Mouse (Mus musculus) intestine, postnatal 0 days (tissue): ENCODE results near the gene Sfrp4. TPM values are rescaled to one million over a fixed set of nuclear protein-coding genes. Genes with fewer than 3 reads are reported as not detected.

Experiments
- ATAC-seq: fragments of 200-750 bp; cut with Nextera tagmentation; 2 replicates; pipeline ENCODE4 v1.8.0; 2017; ENCODE audit warnings: mild to moderate bottlenecking, moderate TSS enrichment, moderate library complexity
- H3K27ac ChIP-seq: fragments of 300-500 bp; sonication (generic); 2 replicates; pipeline ENCODE4 v1.5.1; 2014; ENCODE audit warnings: mild to moderate bottlenecking, low read depth, low read length, moderate library complexity
- H3K27me3 ChIP-seq: fragments of 300-500 bp; sonication (generic); replicated peaks from 2 replicates; pipeline ENCODE4 v1.6.1; 2014; ENCODE audit warnings: low read length, mixed read lengths; ENCODE audit not compliant: control insufficient read depth, insufficient read depth
- H3K36me3 ChIP-seq: fragments of 300-500 bp; sonication (generic); 2 replicates; pipeline ENCODE4 v1.6.1; 2014; ENCODE audit warnings: mild to moderate bottlenecking, moderate library complexity; ENCODE audit not compliant: control insufficient read depth, insufficient read depth
- H3K4me1 ChIP-seq: fragments of 300-500 bp; sonication (generic); replicated peaks from 2 replicates; pipeline ENCODE4 v1.6.1; 2014; ENCODE audit warnings: antibody characterized with exemption, low read length, mixed read lengths; ENCODE audit not compliant: control insufficient read depth, insufficient read depth
- H3K4me2 ChIP-seq: fragments of 300-500 bp; sonication (generic); replicated peaks from 2 replicates; pipeline ENCODE4 v1.6.1; 2014; ENCODE audit warnings: low read depth, mild to moderate bottlenecking, moderate library complexity
- H3K4me3 ChIP-seq: fragments of 300-500 bp; sonication (generic); 2 replicates; pipeline ENCODE4 v1.5.1; 2014; ENCODE audit warnings: low read depth, low read length
- H3K9ac ChIP-seq: fragments of 300-500 bp; sonication (generic); 2 replicates; pipeline ENCODE4 v1.6.1; 2014; ENCODE audit warnings: mild to moderate bottlenecking, low read depth, low read length
- H3K9me3 ChIP-seq: fragments of 300-500 bp; sonication (generic); 2 replicates; pipeline ENCODE4 v1.6.1; 2016; ENCODE audit warnings: mixed run types; ENCODE audit not compliant: control insufficient read depth
- CTCF ChIP-seq: sonication (generic); IDR thresholded peaks from 2 replicates; pipeline ENCODE4 v1.5.1; 2016; ENCODE audit warnings: low read depth, mild to moderate bottlenecking, control low read depth, antibody characterized with exemption, moderate library complexity
- WGBS: fragments of 180-500 bp; shearing (Covaris S2); extraction: QIAGEN DNeasy Blood & Tissue Kit; methylation state at CpG from one replicate; pipeline ENCODE4 v1.1.7; 2014; 5-methylcytosine and 5-hydroxymethylcytosine counted together
- polyA plus RNA-seq: library from polyadenylated mRNA; unstranded; fragments of >200 nt; fragmentation: Nextera tagmentation; extraction: Ambion mirVana; gene quantifications from 2 replicates; pipeline ENCODE4 v1.2.1, GENCODE M21; 2015

Gene Sfrp4
- polyA plus RNA-seq, 1 experiment from 2014 or later, result 0.30 TPM

DNA sequence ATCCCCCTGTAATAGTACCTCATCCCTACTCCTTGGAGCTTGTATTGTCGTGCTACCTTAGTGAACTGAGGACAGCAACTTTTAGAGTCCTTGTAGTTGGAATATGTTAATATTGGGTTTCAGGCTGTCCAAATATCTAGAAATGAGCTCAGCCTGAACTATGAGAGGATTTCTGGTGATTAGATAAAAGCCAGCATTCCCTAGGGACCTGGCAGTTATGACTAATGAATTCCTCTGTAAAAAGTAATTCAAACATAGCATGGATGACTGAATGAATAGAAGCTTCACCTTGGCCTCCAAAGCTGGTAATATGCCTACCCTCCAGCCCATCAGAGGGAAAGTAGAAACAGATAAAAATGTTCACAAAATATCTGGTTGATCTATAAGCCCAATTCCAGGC lies 3.6 kb downstream of the Sfrp4 start:
- no peak for ATAC-seq
- Histone ChIP-seq H3K27ac (no peak overlapping the region), H3K4me3 (no peak overlapping the region), H3K4me2 (no peak overlapping the region), H3K9ac (no peak overlapping the region), H3K27me3 (peaks cover 17% of the 10 kb centered on the region), H3K36me3 (no peaks in the 10 kb centered on the region), H3K9me3 (no peaks in the 10 kb centered on the region), H3K4me1 (peaks cover 7% of the 10 kb centered on the region; the same call in 1 of the 2 replicates)
- TF ChIP-seq CTCF, result no peak
- WGBS, result 79% methylated on average over 1 of the region's 1 CpGs

DNA sequence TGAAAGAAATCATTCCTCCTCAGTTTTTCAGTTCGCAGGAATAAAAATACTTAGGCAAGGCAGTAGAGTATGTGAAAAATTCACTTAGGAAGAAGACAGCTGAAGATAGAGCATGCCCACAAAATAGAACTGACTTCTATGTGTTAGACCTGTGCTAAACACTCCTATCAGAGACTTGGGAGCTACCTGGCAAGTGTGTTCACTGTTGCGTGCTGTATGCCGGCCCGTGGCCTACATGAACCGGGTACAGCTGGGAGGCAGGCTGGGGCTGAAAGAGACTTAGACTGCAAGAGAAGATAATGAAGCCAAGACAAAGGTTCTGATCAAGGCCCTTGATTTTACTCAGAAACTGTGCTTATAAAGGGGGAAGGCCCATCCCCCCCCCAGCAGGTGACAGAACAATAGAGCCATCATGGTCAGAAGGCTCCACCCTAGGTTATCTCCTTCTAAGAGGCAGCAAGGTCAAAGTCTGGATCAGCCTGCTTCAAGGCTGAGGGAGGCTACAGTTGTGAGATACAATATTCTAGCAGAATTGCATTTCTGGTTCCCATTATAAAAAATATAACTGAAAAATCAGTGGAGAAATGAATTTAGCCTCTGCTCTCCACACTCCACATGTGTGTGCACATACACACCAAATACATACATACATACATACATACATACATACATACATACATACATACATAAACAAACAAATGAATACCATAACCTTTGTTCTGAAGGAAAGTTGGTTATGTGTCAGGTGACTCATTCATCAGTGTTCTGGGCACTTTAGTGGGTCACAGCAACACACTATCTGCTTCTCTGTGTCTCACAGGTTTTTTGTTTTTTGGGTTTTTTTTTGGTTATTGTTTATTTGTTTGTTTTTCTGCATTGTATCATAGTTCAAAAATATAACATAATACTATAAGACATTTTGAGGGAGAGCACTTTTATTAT lies 8.1 kb downstream of the Sfrp4 start:
- Histone ChIP-seq H3K4me1 (no peaks in the 10 kb centered on the region), H3K4me2 (no peak overlapping the region), H3K9ac (no peak overlapping the region), H3K9me3 (no peaks in the 10 kb centered on the region), H3K4me3 (no peak overlapping the region), H3K27ac (no peak overlapping the region), H3K27me3 (no peaks in the 10 kb centered on the region), H3K36me3 (no peaks in the 10 kb centered on the region)
- WGBS, result 55% methylated on average over 5 of the region's 5 CpGs
- ATAC-seq, result peak; percentile 87
- TF ChIP-seq CTCF, result no peak

DNA sequence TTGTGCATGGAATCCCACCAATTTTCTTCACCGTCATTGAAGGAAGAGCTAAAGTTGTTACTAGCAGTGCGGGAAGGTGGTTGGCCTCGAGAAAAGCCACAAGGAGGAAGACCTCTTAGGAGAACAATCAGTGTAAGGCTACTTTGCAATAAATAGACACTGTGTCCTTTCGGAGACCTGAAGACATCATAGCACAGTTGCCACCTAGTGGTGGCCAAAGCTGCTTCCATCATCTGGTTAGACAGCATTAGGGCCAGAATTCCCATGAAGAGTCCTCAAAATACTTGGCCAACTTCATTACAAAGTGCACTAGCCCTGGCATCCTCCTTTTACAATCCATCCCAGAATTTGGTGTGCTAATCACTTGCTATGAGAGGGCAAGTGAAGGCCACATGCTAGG lies 13.2 kb downstream of the Sfrp4 start:
- no peak overlapping the region for H3K9ac ChIP-seq
- no peak overlapping the region for H3K4me2 ChIP-seq
- H3K9me3 ChIP-seq, result no peaks in the 10 kb centered on the region
- no peaks in the 10 kb centered on the region for H3K36me3 ChIP-seq
- H3K27me3 ChIP-seq, result no peaks in the 10 kb centered on the region
- 69% methylated on average over 4 of the region's 4 CpGs for WGBS
- H3K4me1 ChIP-seq, result no peaks in the 10 kb centered on the region
- H3K4me3 ChIP-seq, result no peak overlapping the region
- peak; percentile 84 for TF ChIP-seq CTCF
- no peak overlapping the region for H3K27ac ChIP-seq
- no peak; the same call in 1 of the 2 replicates for ATAC-seq

DNA sequence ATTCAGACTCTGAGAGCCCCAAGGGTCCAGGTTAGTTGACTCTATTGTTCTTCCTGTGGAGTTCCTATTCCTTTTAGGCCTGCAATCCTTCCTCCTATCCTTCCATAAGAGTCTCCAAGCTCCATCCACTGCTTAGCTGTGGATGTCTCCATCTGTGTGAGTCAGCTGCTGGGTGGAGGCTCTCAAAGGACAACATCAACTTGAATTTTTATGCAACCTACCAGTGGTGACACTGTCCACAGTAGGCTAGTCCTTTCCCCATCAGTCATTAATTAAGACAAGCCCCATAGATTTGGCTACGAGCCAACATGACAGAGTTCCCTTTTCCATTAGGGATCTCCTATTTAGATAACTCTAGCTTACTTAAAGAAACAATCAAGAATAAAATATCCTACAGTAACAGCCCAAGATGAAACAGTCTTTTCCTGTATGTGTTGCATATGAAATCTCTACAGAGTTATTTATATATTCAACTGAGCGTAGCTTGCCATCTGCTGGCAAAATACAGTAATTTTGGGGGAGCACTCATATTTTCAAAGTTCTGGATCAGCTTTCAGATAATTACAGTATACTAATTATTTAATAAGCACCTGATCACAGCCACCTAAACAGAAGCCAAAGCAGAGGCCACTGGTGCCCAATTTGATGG lies 17.4 kb downstream of the Sfrp4 start:
- Histone ChIP-seq H3K4me1 (no peaks in the 10 kb centered on the region), H3K36me3 (no peaks in the 10 kb centered on the region), H3K4me2 (no peak overlapping the region), H3K27me3 (no peaks in the 10 kb centered on the region), H3K9ac (no peak overlapping the region), H3K4me3 (no peak overlapping the region), H3K27ac (no peak overlapping the region), H3K9me3 (no peaks in the 10 kb centered on the region)
- 68% methylated on average over 2 of the region's 2 CpGs for WGBS
- TF ChIP-seq CTCF, result peak; percentile 57
- ATAC-seq, result no peak

DNA sequence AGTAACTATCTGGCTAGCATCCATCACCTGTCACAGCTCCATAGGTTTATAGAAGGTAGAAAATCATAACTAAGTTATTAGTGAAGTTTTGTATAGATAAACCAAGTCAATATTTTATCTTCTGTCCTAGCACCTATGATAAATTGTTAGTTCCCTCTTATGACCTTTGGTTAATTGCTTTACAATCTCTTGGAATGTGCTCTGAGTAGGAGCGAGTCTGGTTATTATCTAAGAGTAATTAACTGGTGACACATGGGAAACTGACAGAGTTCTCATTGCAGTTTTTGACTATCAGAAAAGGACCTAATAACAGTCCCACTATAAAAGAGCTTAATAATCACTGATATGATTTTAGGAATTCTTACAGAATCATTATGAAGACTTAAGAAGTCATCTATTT lies 20.6 kb downstream of the Sfrp4 start:
- Histone ChIP-seq H3K27me3 (no peaks in the 10 kb centered on the region), H3K9ac (no peak overlapping the region), H3K4me2 (no peak overlapping the region), H3K9me3 (no peaks in the 10 kb centered on the region), H3K36me3 (no peaks in the 10 kb centered on the region), H3K4me3 (no peak overlapping the region), H3K27ac (no peak overlapping the region), H3K4me1 (no peaks in the 10 kb centered on the region)
- no peak for TF ChIP-seq CTCF
- 5% methylated on average over 1 of the region's 1 CpGs for WGBS
- ATAC-seq, result no peak

DNA sequence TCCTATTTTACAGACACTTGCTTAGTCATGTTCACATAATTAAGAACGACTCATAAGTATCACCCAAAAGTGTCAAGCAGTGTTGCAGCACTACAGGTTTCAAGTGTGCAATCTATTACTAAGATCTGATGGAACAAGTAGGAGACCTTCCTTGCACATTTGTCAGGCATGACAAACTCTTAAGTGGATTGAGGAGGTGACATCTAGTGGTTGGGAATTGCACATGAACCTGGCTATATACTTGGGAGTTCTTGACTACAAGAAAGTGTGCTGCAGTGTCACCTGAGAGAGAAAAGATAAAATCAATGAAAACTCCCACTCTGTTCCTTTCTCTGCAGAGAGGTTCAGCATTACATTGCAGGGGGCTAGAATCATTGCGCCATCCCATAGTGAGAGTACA lies 21.3 kb downstream of the Sfrp4 start:
- Histone ChIP-seq H3K9ac (no peak overlapping the region), H3K4me2 (no peak overlapping the region), H3K36me3 (no peaks in the 10 kb centered on the region), H3K4me3 (no peak overlapping the region), H3K9me3 (no peaks in the 10 kb centered on the region), H3K4me1 (no peaks in the 10 kb centered on the region), H3K27ac (no peak overlapping the region), H3K27me3 (no peaks in the 10 kb centered on the region)
- WGBS, result 66% methylated on average over 2 of the region's 2 CpGs
- ATAC-seq, result no peak
- TF ChIP-seq CTCF, result peak; percentile 59
